Mouse (Mus musculus): Measurements from ENCODE around the gene Arhgap15.

Arhgap15 gene

GRCm38 (mm10) chr2:44029865-44030264 lies 281.2 kb downstream of the Arhgap15 start:
- no peak for DNase-seq (ENCODE audit: low spot score in 2 of 2)

DNA sequence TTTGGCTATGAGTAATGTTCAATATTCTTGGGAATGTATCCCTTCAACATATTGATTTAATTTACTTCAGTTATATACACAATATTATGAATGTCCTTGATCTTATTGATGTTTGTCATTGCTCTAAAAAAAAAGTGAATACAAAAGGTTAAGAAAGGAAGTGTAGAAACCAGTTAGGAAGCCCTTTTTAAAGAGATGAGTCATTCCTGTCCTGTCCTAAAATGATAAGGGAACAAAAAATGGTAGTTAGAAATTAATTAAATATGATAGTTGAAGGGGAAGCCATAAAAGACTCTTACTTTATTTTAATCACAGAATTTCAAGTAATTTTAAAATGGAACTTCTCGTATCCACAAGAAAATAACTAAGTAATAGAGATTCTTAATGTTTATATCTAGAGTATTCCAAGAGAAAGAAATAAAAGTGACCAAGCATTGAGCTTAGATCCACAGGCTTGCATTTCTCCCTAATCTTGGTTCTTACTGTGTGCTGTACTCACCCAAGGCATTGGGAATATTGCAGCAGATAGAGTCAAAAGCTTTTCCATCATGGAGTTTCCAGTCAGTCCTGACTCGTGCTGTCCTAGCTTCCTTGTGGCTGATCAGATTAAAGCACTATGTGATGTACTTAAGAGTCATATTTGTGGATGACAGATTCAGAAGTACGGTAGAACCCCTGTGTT lies 291.0 kb downstream of the Arhgap15 start:
- no peak for DNase-seq (ENCODE audit: low spot score in 2 of 2)

DNA sequence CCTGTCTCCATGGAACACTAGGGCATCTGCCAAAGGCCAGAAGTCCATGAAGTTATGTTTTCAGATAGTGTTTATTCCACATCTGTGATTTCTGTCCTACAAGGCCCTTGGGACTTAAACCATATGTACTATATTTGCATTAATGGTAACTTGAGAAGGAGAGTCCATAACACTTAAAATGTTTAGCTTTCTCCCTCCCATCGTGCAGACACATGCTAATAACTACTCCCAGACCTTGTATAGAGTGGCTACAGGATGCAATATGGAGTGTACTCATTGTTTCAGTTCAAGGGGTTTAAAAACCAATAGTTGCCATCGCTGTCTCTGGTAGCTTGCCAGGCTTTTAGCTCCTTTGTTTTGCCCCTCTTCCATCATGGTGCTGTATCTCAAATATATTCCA lies 295.5 kb downstream of the Arhgap15 start:
- DNase-seq (ENCODE audit: low spot score in 2 of 2) = no peak

- DNase-seq (ENCODE audit: low spot score in 2 of 2) = no peak
Observed at GRCm38 (mm10) chr2:44044634-44045033, 296.0 kb downstream of the Arhgap15 start.

- no peak for DNase-seq (ENCODE audit: low spot score in 2 of 2)
Observed at GRCm38 (mm10) chr2:44045231-44045630, 296.6 kb downstream of the Arhgap15 start.

DNA sequence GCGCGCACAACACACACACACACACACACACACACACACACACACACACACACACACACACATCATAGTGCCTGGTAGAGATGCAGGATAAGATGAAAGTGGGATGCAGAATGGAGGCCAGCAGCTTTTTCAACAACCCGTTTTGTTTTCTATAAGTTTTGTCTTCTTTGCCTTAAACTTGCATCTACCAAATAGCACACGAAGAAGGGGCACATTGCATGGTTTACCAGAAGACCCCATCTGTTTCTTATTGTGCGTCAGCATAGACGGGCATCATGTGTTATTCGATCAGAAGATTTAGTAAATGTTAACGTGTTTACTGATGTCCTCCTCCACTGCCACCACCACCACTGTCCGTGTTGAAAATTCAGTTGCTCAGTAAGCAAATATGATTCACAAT lies 311.7 kb downstream of the Arhgap15 start:
- no peak for DNase-seq (ENCODE audit: low spot score in 2 of 2)

DNA sequence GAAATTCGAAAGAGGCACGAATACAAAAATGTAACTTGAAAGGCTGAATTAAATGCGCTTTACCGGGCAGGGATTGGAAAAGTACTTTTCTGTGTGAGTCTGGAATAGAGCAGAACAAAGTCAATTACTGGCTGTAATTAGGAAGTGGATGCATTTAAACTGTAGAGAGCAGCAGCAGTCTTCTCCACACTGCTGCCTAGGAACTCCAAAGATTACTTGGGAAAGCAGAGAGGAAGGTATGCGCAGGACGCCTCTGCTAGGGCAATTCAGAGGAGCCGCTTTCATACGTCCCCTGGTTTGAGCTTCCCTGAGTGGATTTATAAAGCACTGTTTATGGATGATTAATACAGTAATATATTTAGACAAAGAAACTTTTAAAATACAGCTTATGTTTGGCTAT lies 312.1 kb downstream of the Arhgap15 start:
- peak; percentile 19 to 59 for DNase-seq (ENCODE audit: low spot score in 2 of 2)

GRCm38 (mm10) chr2:44065067-44065466 lies 316.4 kb downstream of the Arhgap15 start:
- DNase-seq (ENCODE audit: low spot score in 2 of 2) = no peak

DNA sequence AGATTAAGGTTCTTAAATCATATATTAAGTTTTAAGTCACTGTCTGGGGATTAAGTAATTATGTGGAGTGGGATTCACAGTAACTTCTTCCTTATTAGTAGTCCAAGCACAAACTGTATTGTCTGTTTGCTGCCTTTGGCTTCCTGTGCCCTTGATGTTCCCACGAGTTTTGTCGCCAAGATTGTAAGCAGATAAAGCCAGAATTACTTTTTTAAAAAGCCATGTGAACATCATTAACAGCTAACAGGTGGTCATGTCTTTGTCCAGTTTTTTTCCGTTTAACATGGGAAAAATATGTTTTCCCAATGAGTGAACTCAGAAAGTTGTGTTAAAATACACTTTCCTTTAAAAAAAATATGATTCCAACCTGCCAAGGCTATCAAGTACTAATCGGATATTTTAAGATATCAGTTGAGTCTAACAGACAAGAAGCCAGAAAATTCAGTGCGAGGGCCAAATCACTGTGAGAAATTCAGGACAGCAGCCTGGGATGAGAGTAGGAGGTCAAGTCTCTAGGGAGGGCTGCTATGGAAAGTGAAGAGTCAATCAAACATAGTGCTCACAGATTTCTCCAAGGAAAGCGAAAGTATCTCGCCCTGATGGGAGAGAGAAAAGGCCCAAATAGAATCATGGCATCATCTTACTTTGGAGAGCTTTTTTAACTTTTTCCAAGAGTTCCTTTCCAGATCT lies 319.7 kb downstream of the Arhgap15 start:
- no peak for DNase-seq (ENCODE audit: low spot score in 2 of 2)

DNA sequence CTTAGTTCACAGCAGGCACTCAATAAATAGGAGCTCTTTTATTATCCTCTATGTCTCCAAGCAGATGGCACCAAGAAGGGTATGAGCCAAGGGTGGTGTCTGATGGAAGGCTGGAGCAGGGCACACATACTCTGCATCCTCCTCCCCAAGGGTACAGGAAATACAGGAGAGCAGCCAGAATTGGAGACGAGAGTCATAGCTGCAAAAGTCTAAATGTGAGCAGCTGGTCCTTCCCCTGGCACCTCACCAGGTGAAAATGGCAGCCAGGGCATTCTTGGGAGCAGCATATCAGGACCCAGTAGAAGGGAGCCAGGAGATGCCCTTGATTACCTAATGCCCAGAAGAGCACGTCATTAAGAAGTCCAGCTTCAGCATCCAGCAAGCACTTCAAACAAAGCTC lies 320.3 kb downstream of the Arhgap15 start:
- no peak for DNase-seq (ENCODE audit: low spot score in 2 of 2)

DNA sequence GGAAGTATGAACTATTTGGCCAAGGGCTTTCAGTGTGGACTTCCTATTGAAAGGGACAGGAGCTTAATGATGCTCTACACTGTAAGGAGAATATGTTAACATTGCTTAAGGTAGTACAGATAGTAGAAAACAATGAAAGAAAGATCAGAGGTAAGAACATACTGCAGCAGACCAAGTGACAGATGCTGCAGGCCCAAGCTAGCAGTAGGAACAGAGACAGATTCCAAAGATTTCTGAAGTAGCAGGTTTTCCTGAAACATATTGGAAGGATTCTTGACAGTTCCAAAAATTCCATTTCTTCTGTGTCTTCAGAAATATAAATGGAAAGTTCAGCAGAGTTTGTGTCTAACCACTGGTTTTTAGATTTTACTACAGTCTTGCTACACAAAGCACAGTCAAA lies 327.9 kb downstream of the Arhgap15 start:
- no peak for DNase-seq (ENCODE audit: low spot score in 2 of 2)

- DNase-seq (ENCODE audit: low spot score in 2 of 2) = no peak
Observed at GRCm38 (mm10) chr2:44080530-44080929, 331.9 kb downstream of the Arhgap15 start.

- DNase-seq (ENCODE audit: low spot score in 2 of 2) = no peak
Observed at GRCm38 (mm10) chr2:44081241-44081640, 332.6 kb downstream of the Arhgap15 start.

DNA sequence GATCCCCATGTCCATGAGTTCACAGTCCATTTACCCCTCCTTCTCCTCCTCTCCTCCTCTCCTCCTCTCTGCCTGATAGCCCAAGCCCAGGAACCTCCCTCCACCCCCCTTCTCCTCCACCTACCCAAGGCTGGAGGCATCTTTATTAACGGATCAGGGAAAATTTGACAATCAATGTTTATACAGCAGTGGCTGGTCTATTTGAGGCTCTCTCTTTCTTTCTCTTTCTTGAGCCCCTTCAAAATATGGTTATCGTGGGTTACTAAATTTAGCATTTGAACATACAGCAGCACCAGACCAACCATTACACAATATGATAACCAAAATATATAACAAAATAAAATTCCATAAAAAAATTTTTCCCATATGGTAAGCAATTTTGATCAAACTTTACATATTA lies 335.8 kb downstream of the Arhgap15 start:
- DNase-seq (ENCODE audit: low spot score in 2 of 2) = no peak

- no peak for DNase-seq (ENCODE audit: low spot score in 2 of 2)
Observed at GRCm38 (mm10) chr2:44086403-44087056, 337.9 kb downstream of the Arhgap15 start.

DNA sequence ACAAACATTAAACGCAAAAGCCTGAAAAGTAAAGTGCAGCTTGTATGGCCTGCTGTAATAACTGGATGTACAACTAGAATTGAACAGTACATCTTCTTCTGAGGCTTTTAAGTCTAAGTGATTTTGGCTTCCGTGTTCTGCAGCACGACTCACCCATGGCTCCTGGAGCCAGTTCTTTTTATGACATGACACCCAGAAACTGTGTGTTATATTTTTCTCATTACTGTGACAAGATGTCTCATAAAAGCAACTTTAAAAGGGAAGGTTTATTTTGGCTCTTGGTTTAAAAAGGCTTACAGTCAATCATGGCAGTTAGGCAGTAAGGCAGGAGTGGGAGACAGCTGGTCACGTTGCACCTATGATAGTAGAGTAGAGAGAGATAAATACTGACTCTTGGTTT lies 349.9 kb downstream of the Arhgap15 start:
- DNase-seq (ENCODE audit: low spot score in 2 of 2) = peak in 1 of 2 experiments; percentile 53

DNA sequence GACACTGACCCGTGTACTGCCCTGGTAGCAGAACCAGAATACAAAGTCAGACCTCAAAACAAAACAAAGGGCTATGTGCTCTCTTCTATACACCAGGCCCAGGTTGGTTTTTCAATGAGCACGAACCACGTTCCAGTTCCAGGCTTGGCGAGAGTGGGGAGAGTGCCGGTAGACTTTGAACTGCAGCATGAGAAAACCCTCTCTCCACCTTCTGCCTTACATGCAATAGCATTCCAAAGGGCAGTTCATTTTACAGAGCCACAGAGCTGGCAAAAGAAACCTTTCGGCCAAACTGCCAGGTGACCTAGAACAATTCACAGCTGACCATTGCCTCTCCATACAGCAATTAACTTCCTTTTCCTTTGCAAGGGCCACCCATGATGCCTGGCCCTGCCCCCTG lies 353.7 kb downstream of the Arhgap15 start:
- DNase-seq (ENCODE audit: low spot score in 2 of 2) = no peak

- DNase-seq (ENCODE audit: low spot score in 2 of 2) = no peak
Observed at GRCm38 (mm10) chr2:44103321-44103720, 354.7 kb downstream of the Arhgap15 start.

- DNase-seq (ENCODE audit: low spot score in 2 of 2) = no peak
Observed at GRCm38 (mm10) chr2:44103742-44104141, 355.1 kb downstream of the Arhgap15 start.

DNA sequence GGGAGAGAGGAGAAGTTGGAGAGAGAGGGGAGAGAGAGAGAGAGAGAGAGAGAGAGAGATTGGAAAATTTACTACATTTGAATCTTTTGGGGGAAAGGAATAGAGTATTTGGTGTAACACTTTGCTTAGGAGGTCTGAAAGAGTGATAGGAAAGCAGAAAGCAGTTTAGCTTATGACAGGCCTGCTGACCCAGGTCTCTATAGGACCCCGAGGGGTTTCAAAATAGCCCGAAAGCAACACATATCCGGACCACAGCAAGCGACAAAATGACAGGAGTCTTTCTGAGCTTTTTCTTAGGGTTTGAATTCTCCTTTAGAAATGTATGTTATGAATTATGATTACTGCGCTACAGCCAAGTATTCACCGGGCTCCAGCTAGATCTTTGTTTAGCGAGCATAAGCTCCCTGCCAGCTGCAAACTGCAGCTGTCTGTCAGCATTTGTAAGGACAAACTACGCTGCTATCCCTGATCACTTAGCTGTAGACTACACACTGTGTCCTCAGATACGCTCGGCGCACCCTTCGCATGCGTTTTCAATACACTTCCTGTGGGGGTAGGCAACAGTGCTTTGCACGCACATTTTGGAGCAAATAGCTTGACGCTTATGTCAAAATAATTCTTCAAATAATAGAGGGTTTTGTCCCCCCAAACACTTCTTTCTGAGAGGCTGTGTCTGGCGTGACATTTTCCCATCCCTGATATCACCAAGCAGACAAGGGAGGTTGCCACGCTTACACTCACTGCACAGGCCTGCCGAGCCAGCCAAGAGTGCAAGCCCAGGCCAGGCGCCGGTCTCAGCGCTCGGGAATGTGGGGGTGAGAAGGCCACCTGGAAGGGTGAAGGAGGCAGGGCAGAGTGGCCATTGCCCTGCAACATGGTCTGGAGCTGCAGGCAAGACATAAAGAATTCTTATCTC lies 355.9 kb downstream of the Arhgap15 start:
- DNase-seq (ENCODE audit: low spot score in 2 of 2) = peak; percentile 43 to 59

DNA sequence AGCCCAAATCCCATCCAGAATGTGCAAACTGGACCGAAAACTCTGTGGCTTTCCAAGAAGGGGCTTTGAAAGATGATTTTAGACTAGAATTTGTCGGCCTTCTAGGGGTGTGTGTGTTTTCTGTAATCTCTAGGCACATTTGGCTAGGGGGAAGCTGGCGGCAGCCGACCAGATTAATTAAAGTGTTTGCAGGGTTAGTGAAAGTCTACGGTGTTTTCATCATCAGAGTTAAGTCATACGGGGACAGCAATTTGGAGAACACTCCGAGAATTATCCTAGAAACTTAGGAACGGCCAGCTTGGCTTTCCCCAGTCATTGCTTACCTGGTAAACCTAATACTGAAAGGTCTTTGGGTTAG lies 356.6 kb downstream of the Arhgap15 start:
- no peak for DNase-seq (ENCODE audit: low spot score in 2 of 2)

DNA sequence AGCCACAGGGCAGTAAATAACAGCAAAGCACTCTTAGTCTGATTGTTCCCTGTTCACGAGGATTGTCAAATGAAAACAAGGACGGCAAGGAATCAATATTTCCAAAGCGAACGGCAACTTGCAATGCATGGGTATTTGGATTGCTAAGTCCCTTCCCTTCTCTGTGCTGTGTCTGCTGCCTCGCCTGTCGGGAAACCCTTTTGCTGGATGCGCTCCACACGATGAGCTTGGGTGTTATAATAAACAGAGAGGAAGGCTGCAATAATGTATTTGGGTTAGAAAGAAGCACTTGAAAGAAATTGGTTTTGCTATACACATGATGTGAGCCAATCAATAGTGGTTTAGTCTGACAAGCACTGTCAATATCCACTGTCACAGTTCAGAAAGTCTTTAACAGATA lies 357.7 kb downstream of the Arhgap15 start:
- DNase-seq (ENCODE audit: low spot score in 2 of 2) = no peak

All from frontal cortex, postnatal 36 days (tissue).